Mouse (Mus musculus) kidney, adult 9 months (tissue): ENCODE measurements at regions not wholly inside any gene's neighbourhood (a gene's known extent, or its start where the extent isn't known, plus 50 kb on each side); places are given as distances from the start of the nearest gene placed in this dataset.

ENCODE experiments used
- DNase-seq: peaks from one replicate; pipeline ENCODE4 v3.0.0; 2022

DNA sequence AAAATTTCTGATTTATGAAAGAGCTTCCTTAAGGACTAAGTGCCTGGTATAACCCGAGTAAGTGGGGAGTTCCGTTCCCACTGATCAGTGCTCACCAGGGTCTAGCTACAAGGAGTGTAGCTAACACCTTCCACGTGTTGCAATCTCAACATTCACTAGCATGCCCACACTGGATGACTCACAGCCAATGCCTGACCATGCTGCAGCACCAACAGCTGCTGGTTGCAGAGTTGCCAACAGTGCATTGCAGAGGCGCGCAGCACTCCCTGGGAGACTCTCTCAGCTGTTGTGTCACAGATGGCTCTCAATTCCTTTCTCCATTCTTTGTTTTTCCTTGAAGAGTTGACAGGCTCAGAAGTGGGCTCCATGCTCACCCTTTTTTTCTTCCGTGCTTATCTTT is 787.5 kb upstream of the Tenm3 start:
- no peak for DNase-seq

DNA sequence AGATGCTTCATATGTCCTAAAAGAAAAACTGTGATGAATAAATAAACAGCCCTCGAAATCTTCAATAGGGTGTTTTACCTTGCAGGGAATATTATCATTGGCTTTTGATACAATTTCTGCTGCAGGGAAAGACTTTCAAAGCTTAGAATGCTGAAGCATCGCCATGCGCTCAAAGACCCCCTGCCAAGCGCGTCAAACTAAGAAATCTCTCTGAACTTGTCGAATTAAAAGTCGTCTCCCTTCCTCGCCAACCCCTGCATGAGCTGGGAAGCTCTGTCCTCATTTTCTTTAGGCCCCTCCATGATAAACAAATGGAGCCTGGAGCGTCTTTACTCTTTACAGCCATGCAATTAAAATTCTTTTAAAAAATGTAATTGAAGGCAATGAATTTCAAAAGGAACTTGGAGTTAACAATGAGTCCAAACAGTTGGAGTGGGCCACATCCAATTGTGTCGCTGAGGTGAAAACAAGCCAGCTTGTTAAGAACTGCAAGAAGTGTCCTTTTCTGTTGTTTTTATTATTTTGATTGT is 784.3 kb upstream of the Tenm3 start:
- no peak for DNase-seq

DNA sequence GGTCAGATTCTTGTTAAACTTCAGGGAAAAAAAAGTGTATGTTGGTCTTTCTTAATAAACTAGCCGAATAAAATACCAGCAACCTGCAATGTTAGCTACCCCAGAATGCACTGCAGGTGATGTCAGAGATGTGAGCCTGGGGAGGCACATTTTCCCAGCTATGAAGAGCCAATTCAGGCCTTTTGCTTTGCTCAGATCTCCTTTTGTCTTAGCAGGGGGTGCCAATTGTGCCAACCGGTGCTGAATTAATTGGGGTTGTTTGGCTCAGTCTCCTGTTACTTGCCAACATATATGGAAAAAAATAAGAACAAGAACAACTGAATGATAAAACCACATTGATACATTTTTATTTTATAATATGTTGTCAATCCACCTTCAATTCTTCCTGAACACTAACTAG is 751.8 kb upstream of the Tenm3 start:
- no peak for DNase-seq

GRCm38 (mm10) chr8:49567423-49567822 is 723.7 kb upstream of the Tenm3 start:
- DNase-seq = no peak

GRCm38 (mm10) chr8:49563499-49564279 is 719.9 kb upstream of the Tenm3 start:
- no peak for DNase-seq

DNA sequence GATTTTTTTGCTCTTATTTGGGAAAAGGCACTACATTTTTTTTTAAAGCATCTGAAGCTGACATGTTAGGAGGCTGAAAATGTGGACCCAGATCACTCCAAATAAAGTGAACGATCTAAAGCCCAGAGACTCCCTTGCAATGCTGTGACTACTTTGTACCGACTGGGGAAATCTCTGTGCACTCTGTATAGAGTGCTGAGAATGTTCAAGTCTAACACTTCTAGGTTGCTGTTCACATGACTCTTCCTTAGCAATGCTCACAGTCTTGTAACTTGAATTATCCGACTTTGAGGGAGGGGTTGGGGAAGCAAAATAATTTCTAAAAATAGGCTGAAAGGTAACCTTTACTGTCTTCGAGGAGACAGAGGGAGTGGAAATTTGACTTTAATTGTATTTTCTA is 719.2 kb upstream of the Tenm3 start:
- DNase-seq = no peak

GRCm38 (mm10) chr8:49555724-49556457 is 712.1 kb upstream of the Tenm3 start:
- DNase-seq = peak; percentile 10

GRCm38 (mm10) chr8:49553175-49553574 is 709.4 kb upstream of the Tenm3 start:
- no peak for DNase-seq

- no peak for DNase-seq
Observed at GRCm38 (mm10) chr8:49543321-49543720, 699.6 kb upstream of the Tenm3 start.

- no peak for DNase-seq
Observed at GRCm38 (mm10) chr8:49541337-49541736, 697.6 kb upstream of the Tenm3 start.

DNA sequence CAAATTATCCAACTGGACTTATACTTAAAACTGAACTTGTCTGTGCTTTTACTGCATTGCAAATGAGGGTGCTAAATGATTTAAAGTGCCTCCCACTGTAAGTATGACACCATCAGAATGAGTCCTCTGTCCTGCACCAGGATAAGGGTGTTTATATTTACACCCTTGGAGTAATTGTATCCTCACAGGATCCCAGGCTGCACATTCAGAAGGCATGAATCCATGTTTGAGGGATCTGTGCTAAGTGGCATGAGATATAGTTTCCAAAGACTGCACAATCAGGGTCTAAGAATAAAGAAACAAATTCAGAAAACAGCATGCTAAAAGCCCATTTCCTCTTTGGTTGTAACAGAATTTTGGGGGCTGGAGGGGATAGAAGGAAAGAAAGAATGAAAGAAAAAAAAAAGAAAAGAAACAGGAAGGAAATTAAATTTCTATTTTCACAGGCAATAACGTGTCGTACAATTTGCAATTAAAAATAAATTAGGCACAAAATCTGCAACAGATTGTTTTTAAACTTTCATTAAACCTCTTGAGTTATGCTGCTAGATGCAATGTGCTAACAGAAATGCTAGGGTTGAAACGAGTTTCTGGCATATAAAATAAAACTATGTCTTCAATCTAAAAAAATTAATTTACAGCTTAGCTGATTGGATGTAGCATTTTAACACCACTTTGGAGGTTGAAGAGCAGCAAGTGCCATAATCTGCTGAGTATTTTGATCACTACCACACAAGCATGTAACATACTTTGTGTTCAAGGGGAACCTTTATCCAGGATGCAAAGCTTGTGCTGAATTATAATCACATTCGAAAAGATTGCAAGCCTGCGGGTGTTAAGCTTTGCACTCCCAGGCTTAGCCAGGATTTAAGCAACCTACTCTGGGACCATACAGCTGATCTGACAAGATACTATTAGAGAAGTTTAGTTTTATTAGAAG is 689.9 kb upstream of the Tenm3 start:
- DNase-seq = no peak

- no peak for DNase-seq
Observed at GRCm38 (mm10) chr8:49529294-49529693, 685.5 kb upstream of the Tenm3 start.

DNA sequence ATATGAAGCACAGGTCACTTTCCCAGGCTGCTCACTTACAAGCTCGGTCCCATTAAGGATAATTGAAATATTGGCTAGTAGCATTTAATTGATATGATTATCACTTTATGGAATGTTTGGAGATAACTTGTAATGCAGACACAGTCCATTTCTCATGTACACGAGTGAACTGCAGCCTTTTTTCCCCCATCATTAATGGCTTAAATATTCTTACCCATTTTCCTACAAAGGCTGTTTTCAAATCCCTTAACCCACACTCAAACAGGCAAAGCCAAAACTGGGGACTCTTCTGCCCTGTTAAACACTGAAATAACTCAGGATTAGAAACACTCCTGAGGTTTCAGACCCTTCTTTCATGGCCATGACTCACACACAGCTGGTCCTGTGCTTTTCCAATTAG is 649.2 kb upstream of the Tenm3 start:
- DNase-seq = no peak

- no peak for DNase-seq
Observed at GRCm38 (mm10) chr8:49485284-49485683, 641.5 kb upstream of the Tenm3 start.

DNA sequence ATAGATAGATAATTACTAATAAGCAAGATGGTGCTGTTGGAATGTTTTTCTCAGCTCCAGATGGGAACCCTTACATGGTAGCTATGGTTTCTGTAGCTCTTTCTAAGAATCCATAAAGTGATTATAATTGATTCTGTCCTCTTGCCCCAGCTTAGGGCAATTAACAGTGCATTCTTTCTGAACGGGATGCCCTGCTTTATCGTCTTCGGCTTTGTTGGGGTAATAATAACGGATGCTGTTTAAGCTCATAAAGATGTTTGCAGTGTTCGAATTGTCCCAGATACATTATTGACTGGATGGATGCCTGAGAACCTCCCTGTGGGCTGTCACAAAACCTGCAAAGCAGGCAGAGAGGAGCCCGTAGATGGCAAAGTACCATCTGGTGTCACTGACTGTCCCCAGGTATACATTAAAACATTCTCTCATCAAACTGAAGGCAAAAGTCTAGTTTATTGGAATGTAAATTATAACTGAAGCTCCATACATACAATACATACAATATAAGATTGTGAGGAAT is 637.8 kb upstream of the Tenm3 start:
- no peak for DNase-seq

GRCm38 (mm10) chr8:49465911-49466518 is 622.3 kb upstream of the Tenm3 start:
- DNase-seq = no peak

GRCm38 (mm10) chr8:49465070-49465469 is 621.3 kb upstream of the Tenm3 start:
- DNase-seq = no peak

- DNase-seq = no peak
Observed at GRCm38 (mm10) chr8:49462602-49463001, 618.9 kb upstream of the Tenm3 start.

DNA sequence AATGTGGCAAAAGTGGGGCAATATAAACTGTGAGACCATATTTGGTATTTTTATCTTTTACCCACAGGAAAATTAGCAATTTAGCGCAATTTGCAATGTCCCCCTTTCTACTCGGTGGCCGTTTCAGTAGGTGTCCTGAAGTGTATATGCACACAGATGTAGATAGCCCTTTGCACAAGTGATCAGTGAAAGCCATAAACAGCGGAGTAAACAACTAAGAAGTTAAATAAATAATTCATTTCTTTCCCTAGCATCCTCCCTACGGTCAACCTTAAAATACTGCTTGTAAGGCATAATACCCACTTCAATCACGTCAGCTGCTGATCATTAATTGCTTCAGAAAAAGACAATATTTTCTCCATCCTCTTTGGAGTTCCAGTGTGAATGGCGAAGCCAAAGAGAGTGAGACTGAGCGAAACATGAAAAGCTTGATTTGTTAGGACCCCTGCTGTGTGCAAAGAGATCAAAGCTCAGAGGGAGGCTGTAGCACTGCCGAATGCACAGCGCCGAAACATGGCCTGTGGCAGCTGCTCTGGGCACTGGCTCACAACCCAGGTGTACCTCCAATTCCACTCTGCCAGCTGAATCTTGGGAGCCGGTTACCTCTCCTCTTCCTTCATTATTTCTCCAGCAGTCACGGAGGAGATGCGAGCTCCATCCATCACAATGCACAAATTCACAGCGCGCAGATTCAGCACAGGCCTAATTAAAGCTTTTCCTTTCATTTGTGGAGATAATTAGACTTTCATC is 618.1 kb upstream of the Tenm3 start:
- no peak for DNase-seq

- DNase-seq = no peak
Observed at GRCm38 (mm10) chr8:49445444-49445843, 601.7 kb upstream of the Tenm3 start.

DNA sequence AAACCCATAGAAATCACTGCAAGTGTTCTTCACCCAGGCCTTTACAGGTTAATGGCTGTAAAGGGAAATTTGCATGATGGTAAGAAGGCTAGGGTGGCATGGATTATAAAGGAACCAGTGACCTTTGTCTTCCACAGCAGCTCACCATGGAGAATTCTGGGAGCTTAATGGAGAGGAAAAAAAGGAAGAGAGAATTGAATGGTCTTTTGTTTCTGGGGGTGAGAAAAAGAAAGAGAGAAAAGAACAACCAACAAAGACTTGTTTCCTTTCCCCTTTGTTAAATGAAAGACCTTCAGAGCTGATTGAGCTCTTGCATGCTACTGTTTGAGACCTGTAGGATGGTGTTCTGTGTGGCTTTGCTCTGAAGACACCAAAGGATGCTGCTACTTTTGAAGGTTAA is 597.5 kb upstream of the Tenm3 start:
- DNase-seq = no peak

DNA sequence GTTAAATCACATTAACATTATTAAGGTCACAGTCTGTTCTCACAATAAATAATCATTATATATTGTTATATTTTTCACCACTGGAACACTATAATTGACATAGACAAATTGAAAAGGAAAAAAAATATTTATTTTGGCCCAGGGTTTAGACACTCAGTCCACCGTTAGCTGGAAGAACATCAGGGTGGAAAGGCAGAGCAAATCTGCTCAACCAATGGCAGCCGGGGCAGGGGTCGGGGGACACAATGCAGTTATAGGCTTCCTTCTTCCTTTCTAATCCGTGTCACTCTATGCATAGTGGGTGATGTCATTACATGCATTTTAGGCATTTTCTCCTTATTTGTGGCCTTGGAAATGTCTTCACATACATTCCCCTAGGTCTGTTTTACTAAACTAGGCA is 552.8 kb upstream of the Tenm3 start:
- DNase-seq = no peak
